Mouse (Mus musculus): Measurements from ENCODE around the gene Hoxb13. TPM values are rescaled to one million over a fixed set of nuclear protein-coding genes. Genes with fewer than 3 reads are reported as not detected.
A peak's percentile ranks its signal among the peaks of the same experiment; 100 is the strongest.

Gene Hoxb13
- polyA plus RNA-seq (2016; fragmentation: Nextera tagmentation; extraction: Ambion mirVana) = not detected in 2 replicates

DNA sequence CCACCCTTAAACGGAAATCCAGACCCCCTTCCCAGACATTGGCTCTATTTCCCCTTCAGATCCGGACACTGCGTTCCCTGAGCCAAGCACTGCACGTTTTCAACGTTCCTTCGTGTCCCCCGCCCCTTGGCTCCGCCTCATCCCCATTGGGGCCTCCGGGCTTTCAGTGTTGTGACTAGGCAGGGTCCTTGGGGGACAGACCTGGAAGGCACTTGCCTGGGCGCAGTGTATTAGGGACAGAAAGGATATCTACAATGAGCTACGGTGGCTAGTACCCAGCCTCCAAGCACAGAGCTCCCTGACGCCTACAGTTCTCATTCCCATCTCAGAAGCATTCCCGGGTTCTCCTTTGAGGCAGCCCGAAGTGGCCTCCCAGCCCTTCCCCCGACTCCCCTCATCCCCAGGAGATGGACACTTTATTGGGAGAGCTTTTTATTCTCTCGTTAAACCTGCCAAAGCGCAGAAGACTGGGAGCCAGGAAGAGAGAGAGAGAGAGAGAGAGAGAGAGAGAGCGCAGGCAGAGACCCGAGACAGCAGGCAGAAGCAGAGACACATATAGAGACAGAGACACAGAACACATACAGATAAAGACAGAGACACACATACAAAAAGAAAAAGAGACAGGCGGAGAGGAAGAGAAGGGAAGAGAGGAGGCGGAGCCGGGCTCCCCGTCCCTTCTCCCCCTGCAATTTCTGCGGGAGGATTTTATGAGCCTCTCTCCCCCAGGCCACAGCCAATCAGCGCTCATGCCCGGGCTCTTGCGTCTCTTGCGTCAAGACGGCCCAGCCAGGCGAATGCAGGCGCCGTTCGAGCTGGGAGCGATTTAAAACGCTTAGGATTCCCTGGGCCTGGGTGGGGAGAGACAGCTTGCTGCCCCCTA is at the start of gene Hoxb13:
Gene Hoxb13, plus strand, starts transcription at position 796 of the 880 bp plus-strand sequence.
- 0 out of 2 replicates have a peak, but pooled peaks have one; percentile 68 for ATAC-seq (ENCODE audit: insufficient number of reproducible peaks, insufficient read depth, low FRiP score, low TSS enrichment, low read depth)
- H3K4me2 ChIP-seq = peak within 1 kb of the TSS; percentile 48

GRCm38 (mm10) chr11:96145622-96146270 is 48.4 kb upstream of the Hoxb13 start:
- H3K27ac ChIP-seq = no peak overlapping the region
- WGBS = 3% methylated on average over 15 of the region's 15 CpGs
- H3K27me3 ChIP-seq = peaks cover 69% of the 10 kb centered on the region
- peak overlapping the region; percentile 15; the same call in 1 of the 2 replicates for H3K4me3 ChIP-seq (replicated peaks)
- peak overlapping the region; percentile 49 for H3K4me2 ChIP-seq
- no peak for ATAC-seq (ENCODE audit: insufficient number of reproducible peaks, insufficient read depth, low FRiP score, low TSS enrichment, low read depth)
- no peaks in the 10 kb centered on the region for H3K9me3 ChIP-seq
- H3K36me3 ChIP-seq = no peaks in the 10 kb centered on the region
- H3K9ac ChIP-seq (replicated peaks) = no peak overlapping the region
- peaks cover 13% of the 10 kb centered on the region for H3K4me1 ChIP-seq (replicated peaks)

More for the DNA sequence above, at the start of gene Hoxb13:
- no peaks in the 10 kb centered on the region for H3K9me3 ChIP-seq
- H3K27me3 ChIP-seq = peaks cover 98% of the 10 kb centered on the region
- 1% methylated on average over 35 of the region's 35 CpGs for WGBS
- H3K9ac ChIP-seq (replicated peaks) = no peak within 1 kb of the TSS
- no peaks in the 10 kb centered on the region for H3K36me3 ChIP-seq
- H3K4me1 ChIP-seq (replicated peaks) = peaks cover 11% of the 10 kb centered on the region
- peak within 1 kb of the TSS; percentile 25 for H3K4me3 ChIP-seq (replicated peaks)
- H3K27ac ChIP-seq = no peak within 1 kb of the TSS

DNA sequence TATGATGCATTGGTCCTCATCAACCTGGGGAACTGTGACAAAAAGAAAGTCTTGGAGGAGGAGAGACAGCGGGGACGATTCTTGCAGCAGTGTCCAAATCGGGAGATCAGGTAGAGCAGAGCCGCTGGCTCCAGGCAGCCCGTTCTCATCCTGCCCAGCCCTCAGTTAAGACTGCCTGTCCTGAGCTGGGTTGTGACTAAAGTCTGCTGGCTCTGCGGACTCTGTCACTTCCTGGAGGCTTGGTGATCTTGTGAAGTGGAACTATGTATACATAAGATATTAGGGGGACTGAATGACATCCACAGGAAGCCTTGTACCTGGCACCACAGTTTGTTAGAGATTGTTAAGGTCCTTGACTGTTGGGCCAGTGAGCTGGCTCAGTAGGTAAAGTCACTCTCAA is 46.6 kb upstream of the Hoxb13 start:
- H3K27ac ChIP-seq = no peak overlapping the region
- WGBS = 68% methylated on average over 6 of the region's 6 CpGs
- no peak for ATAC-seq (ENCODE audit: insufficient number of reproducible peaks, insufficient read depth, low FRiP score, low TSS enrichment, low read depth)
- H3K36me3 ChIP-seq = no peaks in the 10 kb centered on the region
- peaks cover 83% of the 10 kb centered on the region for H3K27me3 ChIP-seq
- no peak overlapping the region for H3K9ac ChIP-seq (replicated peaks)
- H3K4me2 ChIP-seq = no peak overlapping the region
- peaks cover 8% of the 10 kb centered on the region for H3K4me1 ChIP-seq (replicated peaks)
- no peak overlapping the region for H3K4me3 ChIP-seq (replicated peaks)
- H3K9me3 ChIP-seq = no peaks in the 10 kb centered on the region

- peaks cover 82% of the 10 kb centered on the region for H3K27me3 ChIP-seq
Measured at GRCm38 (mm10) chr11:96164769-96165168, 29.3 kb upstream of the Hoxb13 start.

DNA sequence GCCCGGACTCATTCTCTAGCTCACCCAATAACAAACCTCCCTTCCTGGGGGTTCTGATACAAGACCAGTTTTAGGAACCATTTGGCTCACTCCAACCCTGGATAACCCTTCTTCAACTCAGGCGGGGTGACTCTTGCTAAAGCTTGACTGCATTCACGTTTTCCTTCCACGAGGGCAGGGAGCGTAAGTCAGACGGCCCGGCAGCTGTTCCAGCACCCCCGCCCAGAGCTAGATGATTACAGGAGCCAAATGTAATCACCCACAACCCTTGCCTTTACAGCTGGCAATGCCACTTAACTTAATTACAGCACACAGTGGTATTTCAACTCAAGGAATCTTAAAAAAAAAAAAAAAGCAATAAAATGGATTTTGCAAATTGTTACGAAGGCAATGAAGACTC is 26.0 kb upstream of the Hoxb13 start:
- no peak for ATAC-seq (ENCODE audit: insufficient number of reproducible peaks, insufficient read depth, low FRiP score, low TSS enrichment, low read depth)
- H3K36me3 ChIP-seq = no peaks in the 10 kb centered on the region
- no peak overlapping the region for H3K27ac ChIP-seq
- no peak overlapping the region for H3K4me2 ChIP-seq
- WGBS = 13% methylated on average over 9 of the region's 9 CpGs
- peaks cover 99% of the 10 kb centered on the region for H3K27me3 ChIP-seq
- H3K9me3 ChIP-seq = no peaks in the 10 kb centered on the region
- no peak overlapping the region for H3K4me3 ChIP-seq (replicated peaks)
- no peaks in the 10 kb centered on the region for H3K4me1 ChIP-seq (replicated peaks)
- H3K9ac ChIP-seq (replicated peaks) = no peak overlapping the region

More at GRCm38 (mm10) chr11:96164769-96165168, 29.3 kb upstream of the Hoxb13 start:
- Histone ChIP-seq H3K9ac (replicated peaks) (no peak overlapping the region), H3K27ac (no peak overlapping the region), H3K4me3 (replicated peaks) (no peak overlapping the region), H3K4me2 (no peak overlapping the region), H3K9me3 (peaks cover 4% of the 10 kb centered on the region), H3K36me3 (no peaks in the 10 kb centered on the region), H3K4me1 (replicated peaks) (no peaks in the 10 kb centered on the region)
- ATAC-seq (ENCODE audit: insufficient number of reproducible peaks, insufficient read depth, low FRiP score, low TSS enrichment, low read depth) = no peak
- 67% methylated on average over 12 of the region's 12 CpGs for WGBS

DNA sequence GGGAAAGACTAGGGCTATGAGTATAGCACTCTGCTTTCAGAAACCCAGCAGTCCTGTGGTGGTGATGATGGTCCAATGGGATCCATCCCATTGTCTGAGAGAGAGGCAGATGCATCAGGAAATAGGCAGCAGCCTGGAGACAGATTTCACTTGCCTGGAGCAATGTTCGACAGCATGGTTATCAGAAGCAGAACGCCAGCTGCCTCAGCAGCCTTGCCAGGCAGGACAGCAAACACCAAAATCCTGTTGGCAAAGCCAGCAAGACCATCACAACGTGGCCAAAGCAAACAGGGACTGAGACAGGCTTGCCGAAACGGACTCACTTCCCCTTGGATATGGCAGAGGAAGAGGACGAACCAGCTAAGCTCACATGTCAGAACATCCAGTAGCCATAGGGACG is 25.1 kb upstream of the Hoxb13 start:
- H3K4me2 ChIP-seq = no peak overlapping the region
- 25% methylated on average over 7 of the region's 7 CpGs for WGBS
- no peak overlapping the region for H3K27ac ChIP-seq
- H3K4me3 ChIP-seq (replicated peaks) = no peak overlapping the region
- H3K27me3 ChIP-seq = peaks cover 100% of the 10 kb centered on the region
- no peaks in the 10 kb centered on the region for H3K9me3 ChIP-seq
- no peak for ATAC-seq (ENCODE audit: insufficient number of reproducible peaks, insufficient read depth, low FRiP score, low TSS enrichment, low read depth)
- no peak overlapping the region for H3K9ac ChIP-seq (replicated peaks)
- H3K36me3 ChIP-seq = no peaks in the 10 kb centered on the region
- no peaks in the 10 kb centered on the region for H3K4me1 ChIP-seq (replicated peaks)

DNA sequence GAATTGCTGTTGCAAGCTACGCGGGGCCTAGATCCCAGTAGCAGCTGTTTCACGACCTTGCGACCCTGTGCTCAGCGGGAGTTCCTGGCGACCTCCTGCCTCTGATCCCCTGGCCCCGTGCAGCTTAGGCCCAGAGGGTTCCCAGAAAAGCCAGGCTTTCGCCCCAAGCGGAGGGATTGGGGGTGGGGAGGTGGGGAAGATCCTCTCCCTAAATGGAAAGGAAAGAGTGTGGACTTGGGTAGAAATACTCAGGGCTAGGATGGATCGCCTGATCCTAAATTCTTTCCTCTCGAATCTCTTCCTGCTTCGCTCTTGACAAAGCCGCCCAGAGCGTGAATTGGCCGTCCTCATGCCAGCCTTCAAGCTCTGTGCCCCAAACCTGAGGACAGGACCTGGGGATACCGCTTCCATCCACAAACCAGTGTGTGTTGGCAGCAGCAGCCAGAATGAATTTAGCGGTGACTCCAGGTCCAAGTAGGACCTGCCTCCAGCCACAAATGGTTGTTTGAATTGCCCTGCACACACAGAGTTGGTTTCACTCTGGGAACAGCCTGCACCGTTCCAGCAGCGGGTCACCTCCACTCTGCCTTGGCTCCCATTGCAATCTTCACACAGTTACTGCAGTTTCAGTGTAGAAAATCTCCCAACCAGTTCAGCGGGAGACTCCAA is 23.3 kb upstream of the Hoxb13 start:
- 2% methylated on average over 20 of the region's 20 CpGs for WGBS
- Histone ChIP-seq H3K4me2 (no peak overlapping the region), H3K27me3 (peaks cover 99% of the 10 kb centered on the region), H3K9me3 (no peaks in the 10 kb centered on the region), H3K9ac (replicated peaks) (no peak overlapping the region), H3K36me3 (no peaks in the 10 kb centered on the region), H3K4me3 (replicated peaks) (no peak overlapping the region), H3K27ac (no peak overlapping the region), H3K4me1 (replicated peaks) (no peaks in the 10 kb centered on the region)
- no peak for ATAC-seq (ENCODE audit: insufficient number of reproducible peaks, insufficient read depth, low FRiP score, low TSS enrichment, low read depth)

DNA sequence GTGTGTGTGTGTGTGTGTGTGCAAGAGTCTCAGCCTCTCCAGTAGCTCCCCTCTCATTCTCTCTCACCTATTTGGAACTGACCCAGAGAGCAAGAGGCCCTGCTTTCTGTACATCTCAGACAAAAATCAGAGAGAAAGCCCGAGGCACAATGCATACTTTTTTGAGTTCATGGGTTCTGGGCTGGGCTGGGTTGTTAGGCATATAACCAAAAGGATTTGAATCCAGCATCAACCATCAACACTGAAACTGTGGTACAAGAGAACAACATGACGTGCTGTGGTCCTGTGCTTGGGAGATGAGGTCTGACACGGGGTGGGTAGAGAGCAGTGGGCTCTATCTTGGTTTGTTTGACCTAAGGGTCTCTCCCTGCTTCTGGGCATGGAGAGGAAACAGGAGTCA is 22.5 kb upstream of the Hoxb13 start:
- H3K9ac ChIP-seq (replicated peaks) = no peak overlapping the region
- ATAC-seq (ENCODE audit: insufficient number of reproducible peaks, insufficient read depth, low FRiP score, low TSS enrichment, low read depth) = no peak
- H3K4me2 ChIP-seq = no peak overlapping the region
- no peak overlapping the region for H3K27ac ChIP-seq
- no peaks in the 10 kb centered on the region for H3K4me1 ChIP-seq (replicated peaks)
- 6% methylated on average over 3 of the region's 3 CpGs for WGBS
- no peaks in the 10 kb centered on the region for H3K9me3 ChIP-seq
- no peak overlapping the region for H3K4me3 ChIP-seq (replicated peaks)
- H3K36me3 ChIP-seq = no peaks in the 10 kb centered on the region
- H3K27me3 ChIP-seq = peaks cover 99% of the 10 kb centered on the region

DNA sequence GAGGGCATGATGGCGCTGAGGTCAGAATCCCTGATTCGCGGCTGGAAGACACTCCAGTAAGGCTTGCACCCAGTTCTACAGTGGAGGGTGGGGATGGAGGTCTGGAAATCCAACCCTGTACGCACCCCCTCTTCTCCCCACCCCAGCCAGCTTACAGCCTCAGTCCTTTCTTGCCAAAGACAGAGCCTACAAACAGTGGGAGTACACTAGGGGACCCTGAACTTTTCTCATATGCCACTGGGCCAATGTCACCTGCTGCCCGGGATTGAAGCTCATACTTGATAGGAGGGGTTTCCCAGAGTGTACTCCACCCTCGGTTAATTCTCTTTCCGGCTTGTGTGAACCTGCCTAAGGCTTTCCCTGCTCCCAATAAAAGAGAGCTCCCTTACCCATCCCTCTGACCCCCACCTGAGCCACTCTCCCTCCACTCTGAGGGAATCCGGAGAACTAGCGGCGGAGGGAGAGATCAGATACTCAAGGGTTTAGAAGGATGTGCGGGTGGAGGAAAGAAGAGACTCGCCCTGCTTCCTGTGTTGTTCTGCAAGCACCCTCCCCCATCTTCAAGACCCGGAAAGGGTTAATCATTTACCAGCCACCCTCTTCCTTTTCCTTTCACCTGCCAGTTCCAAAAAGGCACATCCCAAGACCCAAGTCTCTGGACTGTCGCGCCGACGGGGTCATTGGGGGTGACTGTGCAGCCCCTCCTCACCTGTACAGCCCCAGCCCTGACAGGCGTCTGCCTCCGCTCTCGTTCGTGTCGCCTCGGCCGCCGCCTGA is 21.4 kb upstream of the Hoxb13 start:
- Histone ChIP-seq H3K27ac (no peak overlapping the region), H3K4me3 (replicated peaks) (no peak overlapping the region), H3K9ac (replicated peaks) (no peak overlapping the region), H3K27me3 (peaks cover 97% of the 10 kb centered on the region), H3K4me1 (replicated peaks) (no peaks in the 10 kb centered on the region), H3K9me3 (no peaks in the 10 kb centered on the region), H3K4me2 (no peak overlapping the region), H3K36me3 (no peaks in the 10 kb centered on the region)
- ATAC-seq (ENCODE audit: insufficient number of reproducible peaks, insufficient read depth, low FRiP score, low TSS enrichment, low read depth) = no peak; the same call in 1 of the 2 replicates
- WGBS = under 1% methylated on average over 25 of the region's 25 CpGs

GRCm38 (mm10) chr11:96173288-96173840 is 20.8 kb upstream of the Hoxb13 start:
- H3K4me3 ChIP-seq (replicated peaks) = no peak overlapping the region
- H3K9ac ChIP-seq (replicated peaks) = no peak overlapping the region
- no peak overlapping the region for H3K27ac ChIP-seq
- no peak overlapping the region for H3K4me2 ChIP-seq
- no peaks in the 10 kb centered on the region for H3K4me1 ChIP-seq (replicated peaks)
- H3K9me3 ChIP-seq = no peaks in the 10 kb centered on the region
- under 1% methylated on average over 16 of the region's 16 CpGs for WGBS
- H3K36me3 ChIP-seq = no peaks in the 10 kb centered on the region
- no peak for ATAC-seq (ENCODE audit: insufficient number of reproducible peaks, insufficient read depth, low FRiP score, low TSS enrichment, low read depth)
- H3K27me3 ChIP-seq = peaks cover 97% of the 10 kb centered on the region

Data from limb, embryonic 12.5 days (tissue).